Mouse (Mus musculus) cerebellum, postnatal 10 days (tissue): ENCODE measurements around the gene Crim1.
A peak's percentile ranks its signal among the peaks of the same experiment; 100 is the strongest.

Source experiments
- DNase-seq, 2 experiments: peaks; one replicate each; pipeline ENCODE4 v3.0.0; 2021; ENCODE audit warnings: mixed read lengths in 2 of 2

Crim1 gene

DNA sequence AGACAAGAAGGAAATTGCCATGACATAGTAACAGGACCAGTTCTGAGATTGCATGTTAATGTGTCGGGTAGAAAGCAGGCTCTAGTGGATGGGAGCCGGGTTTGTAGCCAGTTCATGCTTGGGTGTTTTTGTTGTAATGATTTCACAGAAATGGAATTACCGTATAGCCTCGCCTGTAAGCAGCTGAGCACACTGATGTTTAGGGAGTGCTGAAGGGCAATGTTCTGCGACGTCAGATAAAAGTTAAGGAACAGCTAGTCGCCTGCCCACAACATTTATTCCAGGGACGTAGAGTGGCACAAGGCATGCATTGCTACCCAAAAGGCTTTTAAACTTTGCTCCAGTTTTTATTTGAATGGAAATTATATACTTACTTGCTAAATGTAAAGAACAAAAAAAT lies 131.4 kb downstream of the Crim1 start:
- no peak for DNase-seq

DNA sequence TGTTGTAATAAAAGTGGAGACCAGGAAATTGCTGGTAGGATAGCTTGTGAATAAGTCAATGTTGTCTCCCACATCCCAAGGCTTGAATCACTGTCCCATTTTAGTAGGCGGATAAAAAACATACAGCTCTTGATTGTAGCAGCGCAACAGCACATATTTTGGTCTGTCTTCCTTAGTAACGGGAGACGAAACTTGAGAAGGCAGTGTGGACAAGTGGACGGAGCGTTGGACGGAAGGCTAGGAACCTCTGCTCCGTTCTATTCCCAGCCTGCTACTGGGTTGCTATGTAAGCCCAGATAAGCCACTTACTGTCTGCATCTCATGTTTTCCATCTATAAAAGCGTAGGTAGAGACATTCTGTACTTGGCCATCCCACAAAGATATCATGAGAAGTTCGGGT lies 133.2 kb downstream of the Crim1 start:
- DNase-seq = no peak

DNA sequence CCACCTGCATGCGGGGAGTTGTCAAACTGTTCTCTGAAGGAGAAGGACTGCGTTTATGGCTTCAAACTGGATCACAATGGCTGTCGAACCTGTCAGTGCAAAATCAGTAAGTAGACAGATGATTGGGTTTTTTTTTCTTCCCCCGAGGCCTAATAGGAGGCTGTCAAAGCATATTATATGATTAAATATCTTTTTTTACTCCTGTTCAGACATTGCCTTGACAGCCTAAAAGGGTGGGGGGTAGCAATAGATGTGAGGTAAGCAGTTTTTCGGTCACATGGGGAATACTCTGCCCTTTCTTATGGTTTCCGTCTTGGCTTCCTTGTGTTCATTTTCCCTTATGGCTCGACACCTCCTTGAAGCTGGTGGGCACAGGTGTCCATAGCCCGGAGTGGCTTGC lies 135.2 kb downstream of the Crim1 start:
- no peak for DNase-seq

DNA sequence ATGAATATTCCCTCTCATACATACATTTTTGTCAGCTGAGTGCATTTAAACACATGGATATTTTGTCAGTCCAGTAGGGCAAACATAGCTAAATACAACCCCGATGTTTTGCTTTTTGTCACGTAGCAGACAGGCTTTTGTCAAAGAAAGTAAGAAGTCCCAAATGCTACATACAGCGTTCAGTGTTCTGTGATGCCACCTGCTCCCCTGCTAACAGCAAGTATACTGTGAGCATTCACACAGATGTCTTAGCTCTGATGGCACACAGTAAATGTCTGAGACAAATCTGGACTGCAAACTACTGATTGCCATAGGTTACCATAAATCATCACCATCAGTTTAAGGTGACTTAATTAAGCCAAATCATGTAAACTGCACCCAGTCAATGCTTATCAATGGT lies 143.6 kb downstream of the Crim1 start:
- DNase-seq = no peak

DNA sequence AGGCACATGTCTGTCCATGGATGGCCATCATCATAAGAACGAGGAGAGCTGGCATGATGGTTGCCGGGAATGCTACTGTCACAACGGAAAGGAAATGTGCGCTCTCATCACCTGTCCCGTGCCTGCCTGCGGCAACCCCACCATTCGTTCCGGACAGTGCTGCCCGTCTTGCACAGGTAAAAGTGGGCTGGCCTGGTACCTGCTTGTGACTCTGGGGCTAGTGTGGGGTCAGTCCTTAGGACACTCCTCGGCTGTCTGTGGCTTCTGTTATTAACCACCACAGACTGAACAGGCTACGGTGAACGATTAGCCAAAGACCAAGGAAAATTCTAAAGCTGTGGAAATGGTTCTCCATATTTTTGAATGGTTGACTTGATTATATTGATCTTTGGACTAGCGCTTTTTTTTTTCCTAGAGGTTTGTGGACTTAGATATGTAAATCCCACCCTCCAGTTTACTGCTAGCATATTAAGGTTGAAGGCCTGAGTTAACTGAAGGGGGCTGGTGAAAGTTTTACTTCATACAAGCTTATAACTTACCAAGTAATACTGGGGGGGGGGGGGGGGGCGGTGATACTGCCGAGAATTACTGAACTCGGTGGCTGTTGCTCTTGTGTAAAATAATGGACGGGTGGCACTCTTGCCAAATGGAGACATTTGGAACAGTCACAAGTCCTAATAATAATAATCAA lies 147.2 kb downstream of the Crim1 start:
- DNase-seq = no peak

DNA sequence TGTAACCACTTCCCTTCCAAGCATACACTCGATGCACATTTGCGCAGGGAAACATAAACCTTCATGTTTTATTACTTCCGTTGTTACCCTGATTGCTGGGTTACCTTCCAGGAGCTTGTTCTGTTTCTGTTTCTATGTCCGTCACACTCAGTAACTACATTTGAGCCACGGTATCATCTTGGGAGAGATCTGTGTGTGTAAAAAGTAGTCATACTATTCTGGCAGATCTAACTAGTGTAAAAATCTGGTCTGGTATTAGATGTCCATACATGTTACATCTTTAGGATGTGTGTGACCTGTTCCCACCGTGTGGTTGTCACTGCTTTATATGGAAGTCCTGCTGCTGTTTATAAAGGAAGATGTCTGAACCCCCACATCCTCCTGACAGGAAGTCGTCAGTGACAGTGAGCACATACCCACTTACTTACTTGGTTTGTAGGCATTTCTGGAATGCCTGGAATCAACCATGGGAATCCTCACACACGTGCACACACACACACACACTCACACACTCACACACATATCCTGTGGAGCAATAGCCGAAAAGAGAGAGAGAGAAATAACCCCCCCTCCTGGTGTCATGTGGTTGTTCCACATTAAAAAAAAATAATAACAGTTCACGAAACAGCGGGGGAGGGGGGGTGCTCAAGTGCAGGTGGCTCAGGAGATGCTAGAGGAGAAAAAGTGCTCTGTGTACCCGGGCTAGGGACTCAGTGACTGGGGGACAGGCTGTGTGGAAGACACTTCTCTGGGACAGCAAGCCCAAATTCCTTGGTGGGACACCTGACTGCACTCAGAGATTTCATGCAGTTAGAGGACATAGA lies 151.8 kb downstream of the Crim1 start:
- no peak for DNase-seq

DNA sequence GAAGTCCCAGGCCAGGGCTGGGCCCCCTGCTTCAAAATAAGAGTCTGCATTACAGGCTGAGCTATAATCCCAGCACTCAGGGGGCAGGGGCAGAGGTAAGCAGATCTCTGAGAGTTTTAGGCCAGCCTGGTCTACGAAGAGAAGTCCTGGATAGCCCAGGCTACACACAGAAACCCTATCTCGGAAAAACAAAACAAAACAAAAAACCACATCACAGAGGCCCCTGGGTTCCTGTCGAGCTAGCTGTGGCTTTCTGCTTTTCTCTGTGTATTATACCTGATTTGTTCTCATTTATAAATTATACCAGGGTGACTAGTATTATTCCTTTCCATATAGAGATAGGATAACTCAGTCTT lies 152.4 kb downstream of the Crim1 start:
- no peak for DNase-seq

DNA sequence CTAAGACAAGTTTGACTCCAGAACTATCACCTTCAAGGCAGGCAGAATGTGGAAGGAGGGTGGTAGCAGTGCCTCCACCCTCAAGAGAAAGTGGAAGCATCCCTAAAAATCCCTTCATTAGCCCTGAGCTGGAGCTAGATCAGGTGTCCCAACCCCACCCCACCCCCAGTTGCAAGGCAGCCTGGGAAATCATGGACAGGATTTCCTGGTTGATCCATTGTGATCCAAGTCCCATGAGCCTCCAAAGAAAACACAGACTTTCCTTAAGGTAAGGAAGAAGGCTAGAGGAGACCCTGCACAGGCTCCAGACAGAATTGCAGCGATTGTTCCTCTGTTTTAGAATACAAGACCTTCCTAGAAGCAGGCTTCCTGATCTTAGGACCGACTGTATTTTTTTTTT lies 154.4 kb downstream of the Crim1 start:
- DNase-seq = no peak

DNA sequence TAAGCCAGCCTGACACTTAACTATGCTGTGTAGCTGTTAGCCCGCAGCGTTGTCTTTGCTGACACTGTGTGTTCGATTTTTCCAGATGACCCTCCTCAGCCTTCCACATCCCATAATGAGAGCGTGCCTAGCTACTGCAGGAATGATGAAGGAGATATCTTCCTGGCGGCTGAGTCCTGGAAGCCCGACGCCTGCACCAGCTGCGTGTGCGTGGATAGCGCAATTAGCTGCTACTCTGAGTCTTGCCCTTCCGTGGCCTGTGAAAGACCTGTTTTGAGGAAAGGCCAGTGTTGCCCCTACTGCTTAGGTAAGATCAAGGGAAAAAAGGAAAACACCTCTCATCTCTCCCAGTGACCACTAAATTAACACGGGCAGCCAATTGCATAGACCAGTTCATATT lies 154.8 kb downstream of the Crim1 start:
- DNase-seq = no peak

DNA sequence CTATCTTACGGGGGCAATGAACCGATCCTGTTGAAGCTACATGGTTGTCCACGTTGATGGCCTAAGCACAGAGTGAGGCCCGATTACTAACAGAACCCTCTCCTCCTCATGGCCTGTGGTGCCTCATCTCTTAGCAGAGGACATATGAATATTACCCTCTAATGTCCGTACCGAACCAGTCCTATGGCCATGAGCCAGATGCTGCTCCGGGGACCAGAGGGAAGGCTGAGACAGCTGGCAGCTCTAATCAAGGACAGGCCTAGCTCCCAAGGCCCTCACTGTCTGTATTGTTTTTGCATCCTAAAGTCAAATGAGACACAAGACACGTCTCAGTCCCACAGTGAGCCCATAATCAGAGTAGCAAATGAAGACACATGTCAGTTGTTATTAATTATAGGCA lies 155.6 kb downstream of the Crim1 start:
- DNase-seq = peak; percentile 62 to 71

DNA sequence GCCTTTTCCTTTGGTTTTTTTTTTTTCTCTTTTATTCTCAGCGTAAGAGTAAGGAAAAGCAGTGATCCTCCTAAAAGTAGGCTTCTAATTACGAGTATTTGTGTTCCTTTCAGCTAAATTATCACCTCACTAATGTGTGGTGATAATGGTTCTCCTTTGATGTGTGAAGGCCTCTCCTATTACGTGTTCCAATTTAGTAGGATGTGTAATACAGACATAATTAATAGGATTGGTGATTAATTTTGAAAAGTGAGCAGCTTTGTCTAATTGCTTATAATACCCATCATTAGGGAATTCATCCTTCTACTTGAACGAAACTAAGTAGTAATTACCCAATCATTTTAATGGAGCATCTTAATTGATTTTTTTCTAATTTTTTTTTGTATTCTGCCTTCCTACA lies 157.7 kb downstream of the Crim1 start:
- no peak for DNase-seq

DNA sequence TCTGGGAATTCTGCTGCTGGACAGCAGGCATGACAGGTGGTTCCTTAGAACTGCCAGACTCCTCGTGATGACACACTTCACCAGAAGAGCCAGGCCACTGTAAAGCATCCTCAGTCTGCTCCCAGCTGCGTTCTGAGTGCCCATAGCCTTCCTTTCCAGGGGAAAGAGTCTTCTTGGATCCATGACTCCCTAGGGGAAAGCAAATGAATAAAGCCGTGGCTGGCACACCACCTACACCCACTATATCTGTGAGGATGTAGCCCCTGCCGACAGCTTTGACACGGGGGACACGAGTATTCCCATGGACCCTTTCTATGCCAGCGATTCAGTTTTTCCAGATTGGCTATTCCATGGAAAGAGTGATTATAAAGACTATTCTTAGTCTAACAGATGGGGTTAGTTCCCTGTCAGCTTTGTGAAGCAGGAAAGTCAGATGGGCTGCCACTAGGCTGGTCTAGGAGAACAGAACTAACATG lies 158.2 kb downstream of the Crim1 start:
- DNase-seq = peak; percentile 67 to 71

DNA sequence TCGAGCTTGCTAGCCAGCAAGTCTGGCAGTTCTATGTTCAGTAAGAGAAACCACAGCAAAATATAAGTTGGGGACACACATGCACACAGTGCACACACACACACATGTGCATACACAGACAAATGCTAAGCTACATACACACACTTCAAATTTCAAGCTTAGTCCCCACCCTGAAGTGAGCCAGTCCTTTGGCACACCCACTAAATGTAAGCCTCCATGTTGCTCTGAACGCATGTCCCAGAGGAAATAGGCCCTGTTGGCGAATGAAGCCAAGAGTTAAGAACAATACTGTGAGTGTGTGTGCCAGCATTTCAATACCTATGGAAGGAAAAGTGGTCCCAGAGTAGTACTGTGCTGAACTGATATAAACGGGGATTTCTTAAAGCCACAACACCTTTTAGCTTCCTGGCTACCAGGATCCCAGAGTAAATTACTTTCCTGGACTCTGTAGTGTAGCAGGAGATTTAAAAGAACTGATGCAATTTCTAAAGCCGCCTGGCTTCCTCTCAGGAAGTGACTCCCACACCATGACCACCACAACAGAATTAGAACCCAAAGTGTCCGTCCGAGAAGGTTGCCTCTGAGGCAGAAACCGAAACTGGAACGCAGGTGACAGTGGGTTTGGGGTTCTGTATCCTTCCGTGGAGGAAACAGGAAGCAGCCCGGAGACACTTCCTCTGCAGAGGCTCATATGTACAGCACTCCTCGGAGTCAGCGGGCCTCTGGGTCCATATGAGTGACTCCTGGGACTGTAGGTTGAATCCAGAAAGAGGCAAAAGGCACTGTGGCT lies 162.1 kb downstream of the Crim1 start:
- no peak for DNase-seq

DNA sequence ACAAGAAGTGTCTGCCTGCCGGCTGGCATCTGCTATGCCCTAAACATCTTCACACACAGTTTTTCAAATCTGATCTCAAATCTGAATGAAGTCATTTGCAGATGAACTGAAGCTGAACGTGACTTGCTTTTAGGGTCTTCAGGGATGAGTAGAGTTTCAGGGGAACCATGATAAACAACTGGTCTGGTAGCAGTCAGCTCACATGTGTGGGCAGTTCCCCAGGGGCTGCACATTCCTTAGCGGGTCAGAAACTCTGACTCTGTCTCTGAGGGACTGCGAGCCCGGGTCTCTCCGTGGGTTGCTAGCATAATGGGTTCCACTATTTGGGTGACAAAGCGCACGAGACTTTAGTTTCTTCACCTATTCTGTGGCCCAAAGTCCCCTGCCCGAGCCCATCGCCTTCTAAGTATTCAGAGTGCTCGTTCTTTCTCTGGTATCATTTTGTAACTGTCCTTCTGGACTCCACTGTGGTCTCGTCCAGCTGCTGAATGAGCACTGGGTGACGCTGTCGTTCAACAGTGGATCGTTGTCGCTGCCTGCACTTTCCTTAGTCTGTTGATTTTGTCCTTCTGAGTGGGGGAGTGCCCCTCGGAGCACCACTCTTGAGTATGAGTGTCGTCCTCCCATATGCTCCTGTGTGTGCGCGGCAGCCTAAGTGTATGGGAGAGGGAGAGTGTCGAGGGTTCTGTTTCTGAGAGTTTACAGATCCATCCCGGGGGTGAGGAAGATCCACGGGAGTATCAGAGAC lies 164.7 kb downstream of the Crim1 start:
- DNase-seq = no peak

DNA sequence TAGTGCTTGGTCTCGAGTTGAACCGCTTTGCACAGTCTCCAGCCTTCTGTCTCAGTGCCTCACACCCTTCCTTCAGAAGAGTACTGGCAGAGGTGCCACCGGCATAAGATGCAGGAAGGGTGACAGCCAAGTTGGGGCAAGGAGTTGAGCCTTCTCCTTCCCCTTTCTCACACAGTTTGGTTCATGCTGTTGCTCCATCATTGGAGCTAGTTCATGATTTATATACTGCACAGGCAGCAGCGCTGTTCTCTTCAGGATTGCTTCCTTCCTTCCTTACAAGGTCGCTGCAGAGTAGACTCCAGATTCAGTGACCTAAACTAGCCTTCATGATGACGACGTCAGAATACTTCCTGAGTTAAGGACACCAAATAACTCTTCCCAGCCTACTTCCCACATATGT lies 166.0 kb downstream of the Crim1 start:
- DNase-seq = no peak

DNA sequence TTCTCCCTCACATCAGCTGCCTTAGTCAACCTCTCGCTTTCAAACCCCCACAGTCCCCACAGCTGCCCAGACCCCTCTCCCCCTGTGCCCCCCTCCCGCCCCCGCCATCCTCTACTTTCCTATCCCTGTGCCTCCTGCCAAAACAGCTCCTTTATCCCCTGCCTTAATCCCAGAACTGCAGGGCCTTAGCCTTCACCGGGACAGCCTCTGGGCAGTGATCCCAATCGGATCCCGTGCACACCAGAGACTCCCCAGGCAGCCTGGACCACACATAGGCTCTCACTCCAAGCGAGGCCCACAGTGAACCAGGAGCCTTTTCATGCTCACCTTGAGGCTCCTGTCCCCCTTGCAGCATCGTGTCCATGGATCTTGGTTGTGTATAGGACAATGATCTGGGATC lies 168.4 kb downstream of the Crim1 start:
- DNase-seq = peak in 1 of 2 experiments; percentile 16

DNA sequence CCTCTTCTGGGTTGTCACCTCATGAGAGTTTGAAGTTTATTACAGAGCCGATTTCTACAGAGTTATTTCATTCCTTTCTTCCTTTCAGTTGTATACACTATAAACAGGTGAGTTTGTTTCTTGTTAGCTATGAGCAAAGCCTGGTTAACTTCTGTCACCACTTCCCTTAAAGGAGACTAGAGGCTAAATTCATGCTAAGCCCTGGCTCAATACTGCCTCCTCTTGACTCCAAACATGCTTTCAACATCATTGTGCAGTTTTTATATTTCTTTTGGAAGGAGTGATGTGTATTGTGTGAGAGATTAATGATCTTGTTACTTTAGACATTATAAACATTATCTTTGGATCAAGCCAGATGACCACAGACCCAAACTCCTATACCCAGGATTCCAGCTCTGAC lies 170.4 kb downstream of the Crim1 start:
- DNase-seq = no peak

DNA sequence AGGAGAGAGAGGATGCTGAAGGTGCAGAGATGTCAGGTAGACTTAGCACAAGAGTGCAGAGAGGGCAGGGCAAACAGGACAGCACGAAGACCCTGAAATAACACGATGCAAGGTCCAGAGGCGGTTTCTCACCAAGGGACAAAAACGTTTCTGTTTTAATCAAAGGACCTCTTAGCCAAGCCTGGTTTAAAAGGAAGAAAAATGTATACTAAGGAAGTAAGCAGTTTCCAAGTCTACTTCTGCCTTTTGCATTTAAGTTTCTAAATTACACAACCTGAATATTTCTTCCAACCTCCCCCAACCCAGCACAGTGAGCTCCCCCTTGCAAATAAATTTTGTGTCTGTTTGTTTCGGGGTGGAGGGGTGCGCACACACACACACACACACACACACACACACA lies 173.1 kb downstream of the Crim1 start:
- DNase-seq = no peak

DNA sequence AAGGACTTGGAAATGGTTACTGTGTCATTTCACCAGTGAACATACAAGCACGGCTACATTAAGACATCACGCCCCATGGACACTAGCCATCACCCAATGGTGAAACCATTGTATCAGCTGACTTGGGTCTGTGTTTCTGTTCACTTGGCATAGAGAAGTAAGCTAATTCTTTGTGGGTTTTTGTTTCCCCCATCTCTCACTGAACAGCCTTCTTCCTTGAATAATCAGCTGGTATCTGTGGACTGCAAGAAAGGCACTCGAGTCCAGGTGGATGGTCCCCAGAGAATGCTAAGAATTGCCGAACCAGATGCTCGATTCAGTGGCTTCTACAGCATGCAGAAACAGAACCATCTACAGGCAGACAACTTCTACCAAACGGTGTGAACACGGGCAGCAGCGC lies 173.8 kb downstream of the Crim1 start:
- no peak for DNase-seq

DNA sequence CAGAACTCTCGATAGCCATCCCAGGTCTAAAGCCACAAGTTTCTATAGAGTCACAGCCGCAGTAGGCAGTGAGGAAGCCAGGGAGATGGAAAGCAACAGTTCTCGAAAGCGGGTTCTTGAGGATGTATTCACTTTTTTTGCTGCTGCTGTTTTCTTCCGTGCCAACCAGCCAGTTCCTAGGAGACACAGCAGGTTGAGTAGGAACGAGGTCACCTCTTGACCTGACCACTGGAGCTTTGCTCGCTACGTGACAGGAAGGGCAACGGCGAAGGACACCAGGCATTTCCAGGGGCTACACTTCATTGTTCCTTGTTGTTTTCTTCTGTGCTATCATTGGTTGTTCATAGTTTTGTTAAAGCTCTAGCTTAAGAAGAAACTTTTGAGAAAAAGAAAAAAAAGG lies 174.7 kb downstream of the Crim1 start:
- no peak for DNase-seq

DNA sequence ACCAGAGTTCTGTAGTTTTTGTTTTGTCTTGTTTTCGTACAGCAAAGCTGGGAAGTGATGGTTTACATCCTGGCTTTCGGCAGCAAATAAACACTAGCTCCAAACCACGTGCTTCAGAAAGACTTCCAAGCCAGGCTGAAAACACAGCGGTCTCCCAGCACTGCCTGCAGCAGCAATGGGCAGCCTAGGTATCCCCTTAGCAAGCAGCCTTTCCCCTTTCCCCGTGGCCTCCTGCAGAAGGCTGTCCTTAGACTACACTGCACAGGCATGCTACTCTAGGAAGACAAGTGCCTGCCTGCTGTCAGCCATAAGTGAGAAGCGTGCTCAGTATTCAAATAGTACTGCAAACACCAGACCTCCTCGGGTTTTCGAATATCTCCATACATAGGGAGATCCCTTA lies 176.5 kb downstream of the Crim1 start:
- no peak for DNase-seq

DNA sequence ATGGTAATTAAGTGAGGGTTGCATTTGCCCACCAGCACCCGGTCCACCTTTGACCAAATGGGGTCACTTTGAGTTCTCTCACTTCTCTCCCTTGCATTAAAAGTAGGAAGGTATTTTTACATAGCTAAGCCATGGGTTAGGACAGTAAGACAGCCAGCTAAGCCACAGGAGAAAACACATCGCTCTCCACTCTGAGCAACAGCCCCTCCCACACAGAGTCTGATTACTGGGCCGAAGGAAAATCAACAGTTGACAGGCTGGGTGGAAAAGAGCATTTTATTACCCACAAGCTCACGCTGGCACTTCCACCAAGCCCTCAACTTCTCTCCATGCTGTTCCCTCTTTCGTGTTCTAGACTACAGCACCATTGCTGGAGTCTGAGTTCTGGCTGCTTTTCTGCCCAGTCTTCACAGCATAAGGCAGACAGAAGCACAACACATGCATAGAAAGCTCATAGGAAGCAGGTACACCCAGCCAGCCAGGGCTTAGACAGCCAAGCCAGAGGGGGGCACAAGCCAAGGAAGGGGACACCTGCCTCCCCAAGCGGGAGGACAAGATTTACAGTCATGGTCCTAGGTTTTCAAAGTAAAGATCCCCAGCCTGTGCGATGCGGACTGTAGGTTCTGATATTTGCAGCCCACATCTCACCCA lies 179.2 kb downstream of the Crim1 start:
- DNase-seq = no peak
